Mouse (Mus musculus) MEL (cell line): ENCODE measurements around the gene Dlg2. TPM values are rescaled to one million over a fixed set of nuclear protein-coding genes. Genes with fewer than 3 reads are reported as not detected.

Experiments used
- DNase-seq: peaks from one replicate; pipeline ENCODE4 v3.0.0; 2011; ENCODE audit warnings: low read depth, low spot score
- H3K27ac ChIP-seq: 2 replicates; pipeline ENCODE4 v1.5.1; 2012; ENCODE audit warnings: low read depth, mild to moderate bottlenecking, control low read depth, low read length, moderate library complexity; ENCODE audit not compliant: control insufficient read depth
- H3K27me3 ChIP-seq, 2 experiments: fragments of 150-350 bp in 1 of 2; sonication (generic) in 1 of 2; 2 replicates each; pipeline ENCODE4 v1.6.1; 2012; ENCODE audit warnings: low read length in 2 of 2, mild to moderate bottlenecking in 2 of 2, improper control_type of control experiment in 1 of 2, moderate library complexity in 1 of 2; ENCODE audit not compliant: insufficient read depth in 2 of 2, control insufficient read depth in 1 of 2
- H3K36me3 ChIP-seq, 2 experiments: 2 replicates each; pipeline ENCODE4 v1.6.1; 2012 to 2014; ENCODE audit warnings: low read length in 2 of 2, improper control_type of control experiment in 1 of 2, inconsistent platforms in 1 of 2, mild to moderate bottlenecking in 1 of 2; ENCODE audit not compliant: insufficient read depth in 2 of 2, control insufficient read depth in 1 of 2
- H3K4me1 ChIP-seq, 2 experiments: fragments of 150-350 bp in 1 of 2; sonication (generic) in 1 of 2; 2 replicates each; pipeline ENCODE4 v1.6.1; 2012; ENCODE audit warnings: low read length in 2 of 2, improper control_type of control experiment in 1 of 2, mild to moderate bottlenecking in 1 of 2; ENCODE audit not compliant: insufficient read depth in 2 of 2, control insufficient read depth in 1 of 2
- H3K4me3 ChIP-seq, 2 experiments: fragments of 150-350 bp in 1 of 2; sonication (generic) in 1 of 2; 2 replicates each; pipeline ENCODE4 v1.5.1; 2012; ENCODE audit warnings: low read depth in 2 of 2, low read length in 2 of 2, mild to moderate bottlenecking in 2 of 2, moderate library complexity in 2 of 2, control low read depth in 1 of 2, improper control_type of control experiment in 1 of 2; ENCODE audit not compliant: control insufficient read depth in 1 of 2, insufficient read depth in 1 of 2
- H3K79me2 ChIP-seq: 2 replicates; pipeline ENCODE4 v1.6.1; 2012; ENCODE audit warnings: mild to moderate bottlenecking, low read length, moderate library complexity; ENCODE audit not compliant: control insufficient read depth, poor library complexity, insufficient read depth
- H3K9ac ChIP-seq: 2 replicates; pipeline ENCODE4 v1.6.1; 2012; ENCODE audit warnings: low read depth, mild to moderate bottlenecking, control low read depth, low read length, moderate library complexity; ENCODE audit not compliant: control insufficient read depth, poor library complexity, severe bottlenecking
- H3K9me3 ChIP-seq: fragments of 150-350 bp; sonication (generic); replicated peaks from 2 replicates; pipeline ENCODE4 v1.6.1; 2012; ENCODE audit warnings: mild to moderate bottlenecking, low read length, improper control_type of control experiment, moderate library complexity; ENCODE audit not compliant: insufficient read depth
- CTCF ChIP-seq, 3 experiments: IDR thresholded peaks in 2 of 3; conservative IDR thresholded peaks in 1 of 3; 2 replicates each; pipeline ENCODE4 v1.5.1; 2011 to 2012; ENCODE audit warnings: low read length in 3 of 3, low read depth in 2 of 3, mild to moderate bottlenecking in 2 of 3, improper control_type of control experiment in 1 of 3, inconsistent platforms in 1 of 3, mixed read lengths in 1 of 3, moderate library complexity in 1 of 3; ENCODE audit not compliant: control insufficient read depth in 1 of 3, insufficient read depth in 1 of 3, poor library complexity in 1 of 3, severe bottlenecking in 1 of 3
- E2F4 ChIP-seq: IDR thresholded peaks from 2 replicates; pipeline ENCODE4 v1.6.1; 2011; ENCODE audit warnings: low read depth, low read length, improper control_type of control experiment, borderline replicate concordance
- GATA1 ChIP-seq: IDR thresholded peaks from 2 replicates; pipeline ENCODE4 v1.6.1; 2011; ENCODE audit warnings: low read depth, low read length, improper control_type of control experiment
- KAT2A ChIP-seq: conservative IDR thresholded peaks from 2 replicates; pipeline ENCODE4 v1.6.1; 2012; ENCODE audit warnings: low read depth, low read length, improper control_type of control experiment, inconsistent platforms
- MAFK ChIP-seq: IDR thresholded peaks from 2 replicates; pipeline ENCODE4 v1.6.1; 2011; ENCODE audit warnings: low read depth, mild to moderate bottlenecking, low read length, improper control_type of control experiment, borderline replicate concordance
- MAX ChIP-seq: IDR thresholded peaks from 2 replicates; pipeline ENCODE4 v1.6.1; 2011; ENCODE audit warnings: low read length, improper control_type of control experiment
- MXI1 ChIP-seq: IDR thresholded peaks from 2 replicates; pipeline ENCODE4 v1.6.1; 2011; ENCODE audit warnings: mild to moderate bottlenecking, low read depth, low read length, improper control_type of control experiment
- POLR2A ChIP-seq, 2 experiments: IDR thresholded peaks; 2 replicates each; pipeline ENCODE4 v1.6.1; 2011 to 2012; ENCODE audit warnings: low read length in 2 of 2, mild to moderate bottlenecking in 2 of 2, control low read depth in 1 of 2, improper control_type of control experiment in 1 of 2, low read depth in 1 of 2, moderate library complexity in 1 of 2; ENCODE audit not compliant: control insufficient read depth in 1 of 2, insufficient read depth in 1 of 2, poor library complexity in 1 of 2
- POLR2AphosphoS2 ChIP-seq: IDR thresholded peaks from 2 replicates; pipeline ENCODE4 v1.6.1; 2011; ENCODE audit warnings: low read length, improper control_type of control experiment
- RAD21 ChIP-seq: IDR thresholded peaks from 2 replicates; pipeline ENCODE4 v1.6.1; 2011; ENCODE audit warnings: mild to moderate bottlenecking, low read depth, low read length, improper control_type of control experiment
- SIN3A ChIP-seq: IDR thresholded peaks from 2 replicates; pipeline ENCODE4 v1.6.1; 2012; ENCODE audit warnings: low read length, improper control_type of control experiment, inconsistent platforms
- SMC3 ChIP-seq: IDR thresholded peaks from 2 replicates; pipeline ENCODE4 v1.6.1; 2011; ENCODE audit warnings: low read depth, low read length, improper control_type of control experiment
- TAL1 ChIP-seq: IDR thresholded peaks from 2 replicates; pipeline ENCODE4 v1.6.1; 2012; ENCODE audit warnings: mild to moderate bottlenecking, inconsistent platforms, low read length, moderate library complexity, mixed read lengths
- TBP ChIP-seq: IDR thresholded peaks from 2 replicates; pipeline ENCODE4 v1.8.0; 2011; ENCODE audit warnings: low read depth, low read length, improper control_type of control experiment
- UBTF ChIP-seq: IDR thresholded peaks from 2 replicates; pipeline ENCODE4 v1.6.1; 2012; ENCODE audit warnings: low read depth, mild to moderate bottlenecking, inconsistent platforms, low read length, improper control_type of control experiment, moderate library complexity, borderline replicate concordance; ENCODE audit not compliant: insufficient read depth
- USF1 ChIP-seq: IDR thresholded peaks from 2 replicates; pipeline ENCODE4 v1.6.1; 2014; ENCODE audit warnings: low read depth, mild to moderate bottlenecking, inconsistent platforms, low read length, improper control_type of control experiment, moderate library complexity
- USF2 ChIP-seq, 2 experiments: IDR thresholded peaks; 2 replicates each; pipeline ENCODE4 v1.6.1; 2011 to 2012; ENCODE audit warnings: improper control_type of control experiment in 2 of 2, low read length in 2 of 2, borderline replicate concordance in 1 of 2, inconsistent platforms in 1 of 2, low read depth in 1 of 2, mild to moderate bottlenecking in 1 of 2; ENCODE audit not compliant: insufficient read depth in 1 of 2
- ZC3H11A ChIP-seq: IDR thresholded peaks from 2 replicates; pipeline ENCODE4 v1.6.1; 2012; ENCODE audit warnings: low read depth, mild to moderate bottlenecking, inconsistent platforms, low read length, improper control_type of control experiment
- ZKSCAN1 ChIP-seq: IDR thresholded peaks from 2 replicates; pipeline ENCODE4 v1.6.1; 2012; ENCODE audit warnings: low read depth, mild to moderate bottlenecking, inconsistent platforms, low read length, improper control_type of control experiment, moderate library complexity
- ZMIZ1 ChIP-seq: IDR thresholded peaks from 2 replicates; pipeline ENCODE4 v1.6.1; 2012; ENCODE audit warnings: low read depth, mild to moderate bottlenecking, inconsistent platforms, low read length, improper control_type of control experiment, moderate library complexity
- ZNF384 ChIP-seq: IDR thresholded peaks from 2 replicates; pipeline ENCODE4 v1.6.1; 2012; ENCODE audit warnings: low read depth, mild to moderate bottlenecking, inconsistent platforms, low read length, improper control_type of control experiment
- polyA plus RNA-seq, 2 experiments: library from polyadenylated mRNA; stranded (reverse) in 1 of 2; unstranded in 1 of 2; fragments of >175 nt in 1 of 2; fragments of >200 nt in 1 of 2; gene quantifications; 2 replicates each; pipeline versions ENCODE4 v1.2.1 to v1.2.4; 2012; ENCODE audit warnings: low replicate concordance in 2 of 2, low read depth in 1 of 2; ENCODE audit not compliant: insufficient read length in 2 of 2, insufficient read depth in 1 of 2, missing spikeins in 1 of 2
- total RNA-seq: library from RNA; depleted of rRNA; stranded (reverse); fragments of 300-350 nt; gene quantifications from 2 replicates; pipeline ENCODE4 v1.2.3, GENCODE M21; 2012

Gene Dlg2
- total and polyA plus RNA-seq, 3 experiments = 0.04 TPM; not detected in 2

DNA sequence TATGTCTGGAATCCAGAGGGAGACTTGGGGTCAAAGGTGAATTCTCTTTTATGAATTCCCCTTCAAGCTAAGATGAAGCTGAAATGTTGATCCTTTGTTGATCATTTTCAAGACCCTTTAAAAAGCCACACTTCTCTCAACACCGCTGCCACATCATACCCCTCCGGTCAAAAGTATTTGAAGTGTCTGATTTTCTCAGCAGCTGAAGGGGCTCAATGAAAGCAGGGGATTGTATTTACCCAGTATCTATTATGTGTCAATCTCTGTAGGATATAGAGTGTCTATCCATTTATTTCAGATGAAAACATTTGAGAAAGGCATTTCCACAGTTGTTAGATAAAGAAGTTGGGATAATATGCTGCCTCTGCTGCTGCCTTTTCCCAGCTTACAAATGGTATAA is 1459.7 kb downstream of the Dlg2 start:
- Histone ChIP-seq H3K27ac (no peak overlapping the region), H3K9ac (no peak overlapping the region), H3K4me3 (no peak overlapping the region), H3K27me3 (no peaks in the 10 kb centered on the region), H3K9me3 (no peaks in the 10 kb centered on the region), H3K4me1 (no peaks in the 10 kb centered on the region), H3K36me3 (no peaks in the 10 kb centered on the region), H3K79me2 (no peaks in the 10 kb centered on the region)
- no peak for DNase-seq
- TF ChIP-seq MXI1 (no peak), UBTF (no peak), ZKSCAN1 (no peak), USF2 (IDR thresholded peaks at IDR 0.05; ENCODE audit: borderline replicate concordance in 1 of 2, insufficient read depth in 1 of 2, low read depth in 1 of 2, low read length in 2 of 2) (no peak), POLR2AphosphoS2 (no peak), MAFK (no peak), E2F4 (no peak), ZMIZ1 (no peak), TBP (no peak), SMC3 (no peak), GATA1 (no peak), MAX (no peak), TAL1 (no peak), ZC3H11A (no peak), RAD21 (no peak), ZNF384 (no peak)

GRCm38 (mm10) chr7:91943224-91943623 is 1466.8 kb downstream of the Dlg2 start:
- Histone ChIP-seq H3K27me3 (no peaks in the 10 kb centered on the region), H3K9me3 (no peaks in the 10 kb centered on the region), H3K27ac (no peak overlapping the region), H3K9ac (no peak overlapping the region), H3K36me3 (no peaks in the 10 kb centered on the region), H3K4me3 (no peak overlapping the region), H3K4me1 (no peaks in the 10 kb centered on the region), H3K79me2 (no peaks in the 10 kb centered on the region)
- TF ChIP-seq ZNF384 (no peak), USF1 (no peak), ZMIZ1 (no peak), USF2 (IDR thresholded peaks at IDR 0.05; ENCODE audit: borderline replicate concordance in 1 of 2, insufficient read depth in 1 of 2, low read depth in 1 of 2, low read length in 2 of 2) (no peak), CTCF (IDR thresholded peaks at IDR 0.05 in 2 of 3, conservative IDR thresholded peaks at IDR 0.05 in 1 of 3; ENCODE audit: control insufficient read depth in 1 of 3, insufficient read depth in 1 of 3, low read depth in 2 of 3, low read length in 3 of 3, poor library complexity in 1 of 3, severe bottlenecking in 1 of 3) (no peak), MAX (no peak), KAT2A (no peak), TAL1 (no peak), GATA1 (no peak), SIN3A (no peak), POLR2A (IDR thresholded peaks at IDR 0.05; ENCODE audit: control insufficient read depth in 1 of 2, insufficient read depth in 1 of 2, low read depth in 1 of 2, low read length in 2 of 2, poor library complexity in 1 of 2) (no peak)
- no peak for DNase-seq
